Mouse (Mus musculus): ENCODE data around the gene Wiz. TPM values are rescaled to one million over a fixed set of nuclear protein-coding genes. Genes with fewer than 3 reads are reported as not detected.

Gene Wiz
- total RNA-seq, 2 experiments from 2014 or later = 11.2 to 11.6 TPM

DNA sequence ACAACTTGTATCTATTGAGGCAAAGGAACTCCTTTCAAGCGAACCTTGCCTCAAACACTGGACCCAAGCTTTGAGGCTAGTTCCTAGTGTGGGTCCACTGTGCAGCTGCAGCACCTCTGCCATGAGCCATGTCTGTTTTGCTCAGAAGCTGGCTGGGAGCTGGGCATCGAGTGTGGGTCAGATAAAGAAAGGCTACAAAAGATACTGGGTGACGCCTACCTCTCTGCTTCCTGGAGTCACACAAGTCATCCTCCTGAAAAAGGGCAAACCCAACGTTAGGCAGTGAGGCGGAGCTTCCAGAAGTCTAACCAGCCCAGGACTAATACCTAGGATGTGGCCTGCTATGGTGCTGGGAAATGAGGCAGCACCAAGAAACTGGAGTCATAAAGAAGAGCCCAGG lies 75.3 kb downstream of the Wiz start:
- DNase-seq = no peak

GRCm38 (mm10) chr17:32312801-32313200 lies 76.4 kb downstream of the Wiz start:
- no peak for DNase-seq
- intact Hi-C loops (cut with DNase I) = no loop called here

More for the DNA sequence above, 75.3 kb downstream of the Wiz start:
- intact Hi-C loops (cut with DNase I) = no loop called here

- intact Hi-C loops (cut with DNase I) = no loop called here
These were observed 81.3 kb downstream of the Wiz start for GRCm38 (mm10) chr17:32307963-32308362.

More at GRCm38 (mm10) chr17:32307963-32308362, 81.3 kb downstream of the Wiz start:
- DNase-seq = no peak

Small RNA genes lying within 50 kb of the gene (microRNA-seq; reads per million reads assigned to microRNA genes)
- gene Gm22201 = 0 reads per million in 2 experiments

Other genes with a start within 250 kb of the Wiz start
- gene Notch3, start 222.6 kb downstream of the Wiz start, total RNA-seq (2021) = 10 to 100 TPM; 11.0 to 13.3 TPM
- under 1 TPM; 0.23 to 0.42 TPM for gene Ephx3, start 199.9 kb downstream of the Wiz start, total RNA-seq (2021)
- 10 to 100 TPM; 37.9 to 38.2 TPM for gene Brd4, start 104.7 kb downstream of the Wiz start, total RNA-seq (2021)
- 10 to 100 TPM; 26.5 to 38.3 TPM for gene Akap8, start 68.2 kb downstream of the Wiz start, total RNA-seq (2021)
- gene Akap8l, start 38.8 kb downstream of the Wiz start, total RNA-seq (2021) = 10 to 100 TPM; 24.9 to 30.0 TPM
- gene Rasal3, start 14.1 kb upstream of the Wiz start, total RNA-seq (2021) = 1 to 10 TPM in 1 of 2 experiments, under 1 TPM in 1; 0.76 to 2.0 TPM
- gene Pglyrp2, start 34.7 kb upstream of the Wiz start, total RNA-seq (2021) = under 1 TPM in 1 of 2 experiments, not detected in 1; 0.08 TPM
- gene Cyp4f39, start 63.3 kb upstream of the Wiz start, total RNA-seq (2021) = 1 to 10 TPM in 1 of 2 experiments, under 1 TPM in 1; 0.72 to 1.5 TPM
- 1 to 10 TPM; 1.5 to 3.0 TPM for gene Cyp4f17, start 116.6 kb upstream of the Wiz start, total RNA-seq (2021)
- 1 to 10 TPM in 1 of 2 experiments, under 1 TPM in 1; 0.96 to 1.6 TPM for gene Cyp4f16, start 147.1 kb upstream of the Wiz start, total RNA-seq (2021)
- gene Cyp4f37, start 231.9 kb upstream of the Wiz start, total RNA-seq (2021) = not detected

Data from gastrocnemius, postnatal 36 days (tissue).